Mouse (Mus musculus) CH12.LX (cell line): Measurements from ENCODE around the gene Gpr137.

Source experiments
- CTCF ChIP-seq, 2 experiments: IDR thresholded peaks in 1 of 2; conservative IDR thresholded peaks in 1 of 2; 2 replicates each; pipeline ENCODE4 v1.5.1; 2011 to 2012; ENCODE audit warnings: low read depth in 2 of 2, low read length in 2 of 2, improper control_type of control experiment in 1 of 2, inconsistent platforms in 1 of 2, mild to moderate bottlenecking in 1 of 2, moderate library complexity in 1 of 2
- EP300 ChIP-seq: IDR thresholded peaks from 2 replicates; pipeline ENCODE4 v1.6.1; 2011; ENCODE audit warnings: low read length, improper control_type of control experiment
- GABPA ChIP-seq: IDR thresholded peaks from 2 replicates; pipeline ENCODE4 v1.6.1; 2012; ENCODE audit warnings: low read depth, low read length, improper control_type of control experiment, inconsistent platforms; ENCODE audit not compliant: insufficient replicate concordance
- HCFC1 ChIP-seq: IDR thresholded peaks from 2 replicates; pipeline ENCODE4 v1.6.1; 2012; ENCODE audit warnings: low read depth, mild to moderate bottlenecking, inconsistent platforms, low read length, improper control_type of control experiment
- JUND ChIP-seq: conservative IDR thresholded peaks from 2 replicates; pipeline ENCODE4 v1.6.1; 2011; ENCODE audit warnings: low read depth, low read length, improper control_type of control experiment
- KAT2A ChIP-seq: IDR thresholded peaks from 2 replicates; pipeline ENCODE4 v1.6.1; 2012; ENCODE audit warnings: low read length, improper control_type of control experiment, inconsistent platforms; ENCODE audit not compliant: insufficient replicate concordance
- MAX ChIP-seq: IDR thresholded peaks from 2 replicates; pipeline ENCODE4 v1.6.1; 2011; ENCODE audit warnings: low read length, improper control_type of control experiment
- MEF2A ChIP-seq: IDR thresholded peaks from 2 replicates; pipeline ENCODE4 v1.6.1; 2014; ENCODE audit warnings: low read depth, mild to moderate bottlenecking, inconsistent platforms, low read length, improper control_type of control experiment, borderline replicate concordance
- MYC ChIP-seq: IDR thresholded peaks from 2 replicates; pipeline ENCODE4 v1.6.1; 2011; ENCODE audit warnings: low read depth, mild to moderate bottlenecking, improper control_type of control experiment, low read length
- POLR2A ChIP-seq: IDR thresholded peaks from 2 replicates; pipeline ENCODE4 v1.6.1; 2011; ENCODE audit warnings: low read depth, mild to moderate bottlenecking, improper control_type of control experiment, low read length
- SIN3A ChIP-seq: IDR thresholded peaks from 2 replicates; pipeline ENCODE4 v1.6.1; 2012; ENCODE audit warnings: low read length, improper control_type of control experiment, inconsistent platforms
- UBTF ChIP-seq: IDR thresholded peaks from 2 replicates; pipeline ENCODE4 v1.6.1; 2012; ENCODE audit warnings: low read depth, mild to moderate bottlenecking, inconsistent platforms, low read length, improper control_type of control experiment, moderate library complexity
- ZC3H11A ChIP-seq: IDR thresholded peaks from 2 replicates; pipeline ENCODE4 v1.6.1; 2012; ENCODE audit warnings: low read depth, mild to moderate bottlenecking, inconsistent platforms, low read length, improper control_type of control experiment
- ZKSCAN1 ChIP-seq: IDR thresholded peaks from 2 replicates; pipeline ENCODE4 v1.6.1; 2012; ENCODE audit warnings: low read depth, inconsistent platforms, low read length, improper control_type of control experiment, borderline replicate concordance

DNA sequence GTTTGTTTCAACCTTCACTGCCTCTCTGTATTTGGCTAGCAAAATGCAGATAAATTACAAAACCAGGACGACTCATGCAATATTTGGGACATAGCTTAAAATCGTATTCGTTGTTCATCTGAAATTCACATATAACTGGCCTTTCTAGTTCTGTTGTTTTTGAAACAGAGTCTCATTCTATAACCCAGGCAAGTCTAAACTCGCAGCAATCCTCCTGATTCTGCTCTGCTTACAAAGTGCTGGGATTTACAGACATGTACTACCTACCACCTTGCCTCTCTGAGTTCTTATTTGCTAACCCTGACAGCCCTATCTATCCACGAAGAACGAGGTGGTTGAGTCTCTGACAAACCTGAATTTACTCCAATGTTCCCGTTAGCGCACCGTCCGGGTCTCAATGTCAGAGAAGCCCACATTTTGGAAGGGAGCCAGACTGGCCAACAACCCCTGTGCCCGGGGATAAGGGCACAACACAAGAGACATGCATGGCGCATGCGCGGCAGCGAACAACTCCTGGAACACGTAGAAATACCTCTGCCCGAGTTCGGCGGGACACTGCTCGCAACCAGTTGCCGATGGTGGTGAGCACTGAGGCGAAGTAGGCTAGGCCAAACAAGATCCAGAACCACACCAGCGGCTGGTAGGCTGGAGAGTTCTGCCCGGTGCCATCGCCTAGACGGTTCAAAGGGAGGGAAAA lies 15.6 kb downstream of the Gpr137 start:
- no peak for TF ChIP-seq CTCF (conservative IDR thresholded peaks at IDR 0.05 in 1 of 2, IDR thresholded peaks at IDR 0.05 in 1 of 2; ENCODE audit: low read depth in 2 of 2, low read length in 2 of 2)
- no peak for TF ChIP-seq HCFC1
- TF ChIP-seq JUND, result no peak
- TF ChIP-seq EP300, result no peak
- no peak for TF ChIP-seq UBTF
- TF ChIP-seq MYC, result no peak
- no peak for TF ChIP-seq ZC3H11A
- no peak for TF ChIP-seq MAX
- TF ChIP-seq GABPA, result no peak
- TF ChIP-seq POLR2A, result no peak
- TF ChIP-seq SIN3A, result no peak
- no peak for TF ChIP-seq ZKSCAN1
- no peak for TF ChIP-seq MEF2A
- no peak for TF ChIP-seq KAT2A
